Mouse (Mus musculus) heart, embryonic 13.5 days (tissue): ENCODE measurements at regions not wholly inside any gene's neighbourhood (a gene's known extent, or its start where the extent isn't known, plus 50 kb on each side); places are given as distances from the start of the nearest gene placed in this dataset.
A peak's percentile ranks its signal among the peaks of the same experiment; 100 is the strongest.

ENCODE experiments used
- ATAC-seq: fragments of 200-750 bp; cut with Nextera tagmentation; 2 replicates; pipeline ENCODE4 v1.8.0; 2017; ENCODE audit warnings: moderate TSS enrichment; ENCODE audit not compliant: insufficient number of reproducible peaks, low FRiP score, low TSS enrichment; ENCODE audit errors: extremely low read depth
- H3K27ac ChIP-seq: fragments of 300-500 bp; sonication (generic); replicated peaks from 2 replicates; pipeline ENCODE4 v1.5.1; 2015; ENCODE audit warnings: moderate library complexity, mild to moderate bottlenecking, inconsistent platforms
- H3K27me3 ChIP-seq: fragments of 300-500 bp; sonication (generic); replicated peaks from 2 replicates; pipeline ENCODE4 v1.6.1; 2015; ENCODE audit warnings: mild to moderate bottlenecking, inconsistent platforms
- H3K36me3 ChIP-seq: fragments of 300-500 bp; sonication (generic); 2 replicates; pipeline ENCODE4 v1.6.1; 2015; ENCODE audit warnings: mild to moderate bottlenecking, inconsistent platforms
- H3K4me1 ChIP-seq: fragments of 300-500 bp; sonication (generic); 2 replicates; pipeline ENCODE4 v1.6.1; 2015; ENCODE audit warnings: inconsistent platforms
- H3K4me2 ChIP-seq: fragments of 300-500 bp; sonication (generic); 2 replicates; pipeline ENCODE4 v1.6.1; 2015; ENCODE audit warnings: inconsistent platforms, mild to moderate bottlenecking, moderate library complexity
- H3K4me3 ChIP-seq: fragments of 300-500 bp; sonication (generic); 2 replicates; pipeline ENCODE4 v1.5.1; 2015; ENCODE audit warnings: moderate library complexity, mild to moderate bottlenecking, inconsistent platforms
- H3K9ac ChIP-seq: fragments of 300-500 bp; sonication (generic); 2 replicates; pipeline ENCODE4 v1.6.1; 2015; ENCODE audit warnings: inconsistent platforms, mild to moderate bottlenecking, moderate library complexity
- H3K9me3 ChIP-seq: fragments of 300-500 bp; sonication (generic); 2 replicates; pipeline ENCODE4 v1.6.1; 2016; ENCODE audit warnings: inconsistent platforms
- WGBS: fragments of 180-500 bp; shearing (Covaris S2); methylation state at CpG from one replicate; pipeline ENCODE4 v1.1.7; 2015; ENCODE audit warnings: mixed read lengths; 5-methylcytosine and 5-hydroxymethylcytosine counted together

GRCm38 (mm10) chr14:120831847-120832613 is 79.0 kb upstream of the Ipo5 start:
- H3K4me3 ChIP-seq = peak overlapping the region; percentile 41
- 0 out of 2 replicates have a peak, but pooled peaks have one; percentile 26 for ATAC-seq
- WGBS = 6% methylated on average over 23 of the region's 23 CpGs
- peak overlapping the region; percentile 72 for H3K9ac ChIP-seq
- no peaks in the 10 kb centered on the region for H3K36me3 ChIP-seq
- H3K9me3 ChIP-seq = no peaks in the 10 kb centered on the region
- peaks cover 24% of the 10 kb centered on the region for H3K4me1 ChIP-seq
- H3K27me3 ChIP-seq = no peaks in the 10 kb centered on the region
- peak overlapping the region; percentile 87 for H3K27ac ChIP-seq
- peak overlapping the region; percentile 69 for H3K4me2 ChIP-seq

GRCm38 (mm10) chr14:120834821-120835220 is 76.2 kb upstream of the Ipo5 start:
- Histone ChIP-seq H3K27ac (no peak overlapping the region), H3K27me3 (no peaks in the 10 kb centered on the region), H3K4me3 (no peak overlapping the region), H3K9ac (no peak overlapping the region), H3K4me2 (no peak overlapping the region), H3K9me3 (no peaks in the 10 kb centered on the region), H3K4me1 (peaks cover 24% of the 10 kb centered on the region), H3K36me3 (no peaks in the 10 kb centered on the region)
- ATAC-seq = no peak
- WGBS = 70% methylated on average over 4 of the region's 4 CpGs

- Histone ChIP-seq H3K9ac (no peak overlapping the region), H3K9me3 (no peaks in the 10 kb centered on the region), H3K4me2 (no peak overlapping the region), H3K36me3 (no peaks in the 10 kb centered on the region), H3K4me1 (peaks cover 24% of the 10 kb centered on the region), H3K27me3 (no peaks in the 10 kb centered on the region), H3K27ac (no peak overlapping the region), H3K4me3 (no peak overlapping the region)
- no peak for ATAC-seq
- 64% methylated on average over 5 of the region's 5 CpGs for WGBS
These were observed 75.3 kb upstream of the Ipo5 start for GRCm38 (mm10) chr14:120835758-120836157.

- Histone ChIP-seq H3K9me3 (no peaks in the 10 kb centered on the region), H3K27me3 (no peaks in the 10 kb centered on the region), H3K4me3 (no peak overlapping the region), H3K4me2 (no peak overlapping the region), H3K9ac (no peak overlapping the region), H3K4me1 (peaks cover 29% of the 10 kb centered on the region), H3K36me3 (no peaks in the 10 kb centered on the region), H3K27ac (no peak overlapping the region)
- 80% methylated on average over 12 of the region's 12 CpGs for WGBS
- ATAC-seq = no peak
These were observed 74.3 kb upstream of the Ipo5 start for GRCm38 (mm10) chr14:120836535-120837316.

- Histone ChIP-seq H3K4me2 (no peak overlapping the region; the same call in 1 of the 2 replicates), H3K27ac (peak overlapping the region; percentile 24; the same call in 1 of the 2 replicates), H3K27me3 (no peaks in the 10 kb centered on the region), H3K9ac (no peak overlapping the region), H3K4me3 (no peak overlapping the region), H3K36me3 (no peaks in the 10 kb centered on the region), H3K4me1 (peaks cover 23% of the 10 kb centered on the region), H3K9me3 (no peaks in the 10 kb centered on the region)
- no peak for ATAC-seq
- 78% methylated on average over 6 of the region's 6 CpGs for WGBS
These were observed 70.1 kb upstream of the Ipo5 start for GRCm38 (mm10) chr14:120840900-120841299.

- Histone ChIP-seq H3K9ac (no peak overlapping the region), H3K27ac (peak overlapping the region; percentile 24; the same call in 1 of the 2 replicates), H3K4me3 (no peak overlapping the region), H3K9me3 (no peaks in the 10 kb centered on the region), H3K4me1 (peaks cover 27% of the 10 kb centered on the region), H3K27me3 (no peaks in the 10 kb centered on the region), H3K4me2 (peak overlapping the region; percentile 30), H3K36me3 (no peaks in the 10 kb centered on the region)
- no peak for ATAC-seq
- 49% methylated on average over 6 of the region's 6 CpGs for WGBS
These were observed 69.7 kb upstream of the Ipo5 start for GRCm38 (mm10) chr14:120841311-120841710.

- Histone ChIP-seq H3K9ac (no peak overlapping the region), H3K4me2 (no peak overlapping the region), H3K36me3 (no peaks in the 10 kb centered on the region), H3K4me3 (no peak overlapping the region), H3K27ac (peak overlapping the region; percentile 85), H3K4me1 (peaks cover 51% of the 10 kb centered on the region), H3K27me3 (no peaks in the 10 kb centered on the region), H3K9me3 (no peaks in the 10 kb centered on the region)
- no peak for ATAC-seq
- WGBS = 71% methylated on average over 2 of the region's 2 CpGs
These were observed 65.9 kb upstream of the Ipo5 start for GRCm38 (mm10) chr14:120845172-120845571.

GRCm38 (mm10) chr14:120846073-120846850 is 64.8 kb upstream of the Ipo5 start:
- no peaks in the 10 kb centered on the region for H3K9me3 ChIP-seq
- peak overlapping the region; percentile 38; the same call in 1 of the 2 replicates for H3K9ac ChIP-seq
- no peaks in the 10 kb centered on the region for H3K27me3 ChIP-seq
- H3K36me3 ChIP-seq = no peaks in the 10 kb centered on the region
- H3K4me2 ChIP-seq = peak overlapping the region; percentile 38
- H3K27ac ChIP-seq = peak overlapping the region; percentile 85
- 32% methylated on average over 10 of the region's 10 CpGs for WGBS
- no peak overlapping the region for H3K4me3 ChIP-seq
- ATAC-seq = peak; percentile 48; the same call in 1 of the 2 replicates
- peaks cover 53% of the 10 kb centered on the region for H3K4me1 ChIP-seq

- Histone ChIP-seq H3K4me1 (peaks cover 46% of the 10 kb centered on the region), H3K9me3 (no peaks in the 10 kb centered on the region)
- ATAC-seq = peak; percentile 71; the same call in 1 of the 2 replicates
These were observed 64.0 kb upstream of the Ipo5 start for GRCm38 (mm10) chr14:120847006-120847405.

GRCm38 (mm10) chr14:120848083-120848951 is 62.7 kb upstream of the Ipo5 start:
- H3K9ac ChIP-seq = no peak overlapping the region
- H3K9me3 ChIP-seq = no peaks in the 10 kb centered on the region
- H3K4me3 ChIP-seq = no peak overlapping the region
- ATAC-seq = no peak
- no peaks in the 10 kb centered on the region for H3K36me3 ChIP-seq
- H3K27ac ChIP-seq = no peak overlapping the region
- H3K4me2 ChIP-seq = no peak overlapping the region
- no peaks in the 10 kb centered on the region for H3K27me3 ChIP-seq
- 69% methylated on average over 11 of the region's 11 CpGs for WGBS
- H3K4me1 ChIP-seq = peaks cover 38% of the 10 kb centered on the region

More at GRCm38 (mm10) chr14:120847006-120847405, 64.0 kb upstream of the Ipo5 start:
- Histone ChIP-seq H3K9ac (peak overlapping the region; percentile 52), H3K27ac (peak overlapping the region; percentile 85), H3K4me3 (no peak overlapping the region), H3K27me3 (no peaks in the 10 kb centered on the region), H3K36me3 (no peaks in the 10 kb centered on the region), H3K4me2 (peak overlapping the region; percentile 38)
- WGBS = 37% methylated on average over 5 of the region's 5 CpGs
